Mouse (Mus musculus) spleen, postnatal 10 days (tissue): ENCODE data around the gene Llgl2.

Experiments used
- DNase-seq, 2 experiments: peaks; one replicate each; pipeline ENCODE4 v3.0.0; 2021 to 2022; ENCODE audit warnings: low spot score in 2 of 2

The Llgl2 gene

DNA sequence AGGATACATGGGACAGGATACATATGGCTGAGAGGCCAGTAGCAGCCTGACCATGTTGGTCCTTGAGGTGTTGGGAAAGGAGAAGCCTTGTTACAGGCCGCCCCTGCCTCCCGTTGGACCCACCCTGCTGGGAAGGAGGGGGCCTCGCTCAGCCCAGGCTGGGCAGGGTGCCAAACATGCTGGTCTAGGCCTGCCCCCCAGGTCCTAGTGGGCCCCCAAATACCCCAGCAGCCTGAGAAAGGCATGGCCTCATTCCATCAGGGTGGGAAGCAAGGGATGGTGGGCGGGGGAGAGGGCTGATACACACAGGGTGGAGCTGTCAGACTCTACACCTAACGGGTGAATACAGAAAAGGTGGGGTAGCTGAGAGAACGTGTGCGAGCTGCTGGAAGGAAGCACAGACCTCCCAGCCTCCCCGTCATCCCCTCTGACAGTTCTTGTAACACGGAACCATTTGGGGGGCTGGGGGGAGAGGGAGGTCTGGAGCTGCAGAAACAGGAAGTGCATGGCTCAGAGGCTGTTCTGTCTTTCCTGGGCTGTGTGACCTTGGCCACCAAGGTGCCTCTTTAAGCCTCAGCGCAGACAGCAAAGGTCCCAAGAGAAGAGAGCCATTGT lies 15.0 kb upstream of the Llgl2 start:
- no peak for DNase-seq

DNA sequence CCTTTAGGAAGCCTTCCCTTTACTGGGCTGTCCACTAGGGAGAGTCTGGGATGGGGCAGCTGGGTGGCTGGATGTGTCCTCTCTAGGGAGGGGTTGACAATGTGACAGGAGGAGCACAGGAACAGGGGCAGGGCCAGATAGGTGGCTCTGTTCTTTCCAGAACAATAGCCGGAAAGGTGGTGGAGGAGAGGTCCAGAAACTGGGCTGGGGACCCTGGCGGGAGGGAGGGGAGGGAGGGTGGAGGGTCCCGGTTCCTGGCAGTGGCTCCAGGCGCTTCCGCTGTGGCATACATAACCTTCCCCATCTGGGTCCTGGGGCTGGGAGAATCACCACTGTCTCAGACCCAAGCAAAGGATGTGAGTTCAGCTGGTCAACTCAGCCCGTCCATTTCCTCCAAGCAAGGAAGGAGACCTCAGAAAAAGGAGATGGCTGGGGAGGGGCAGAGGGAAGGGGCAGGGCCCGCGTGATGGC lies 14.5 kb upstream of the Llgl2 start:
- DNase-seq, result no peak

GRCm38 (mm10) chr11:115810377-115810776 lies 13.5 kb upstream of the Llgl2 start:
- DNase-seq, result no peak

DNA sequence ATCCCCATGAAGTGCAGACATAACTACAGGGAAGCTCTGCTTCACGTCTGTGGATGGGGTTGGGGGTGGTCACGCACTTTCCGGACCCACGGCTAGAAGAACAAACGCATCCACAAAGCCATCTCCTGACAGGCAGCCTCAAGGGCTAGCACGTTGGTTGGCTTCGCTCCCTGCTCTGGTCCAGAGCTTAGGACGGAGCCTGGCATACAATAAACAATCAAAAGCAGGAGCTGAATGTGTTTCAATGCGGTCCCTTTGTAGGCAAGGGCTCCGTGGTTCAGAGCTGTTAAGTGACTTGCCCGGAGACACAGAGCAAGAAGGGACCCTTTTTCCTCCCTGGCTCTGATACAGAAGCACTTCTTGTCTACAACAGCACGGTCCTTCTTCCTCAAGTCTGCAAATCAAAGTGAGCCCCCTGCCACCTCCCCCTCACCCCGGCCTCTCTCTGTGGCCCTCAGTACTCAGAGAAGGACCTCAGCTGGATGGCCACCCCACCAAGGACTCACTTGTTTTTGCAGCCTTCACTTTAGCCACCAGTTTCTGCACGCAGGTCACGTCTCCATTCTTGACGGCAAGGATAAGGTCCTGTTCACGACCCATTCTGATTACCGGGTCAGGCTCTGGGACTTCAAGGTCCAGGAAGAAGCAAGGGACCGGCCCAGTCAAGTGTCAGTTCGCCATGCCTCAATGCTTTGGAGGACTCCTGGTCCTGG lies 12.3 kb upstream of the Llgl2 start:
- no peak for DNase-seq

DNA sequence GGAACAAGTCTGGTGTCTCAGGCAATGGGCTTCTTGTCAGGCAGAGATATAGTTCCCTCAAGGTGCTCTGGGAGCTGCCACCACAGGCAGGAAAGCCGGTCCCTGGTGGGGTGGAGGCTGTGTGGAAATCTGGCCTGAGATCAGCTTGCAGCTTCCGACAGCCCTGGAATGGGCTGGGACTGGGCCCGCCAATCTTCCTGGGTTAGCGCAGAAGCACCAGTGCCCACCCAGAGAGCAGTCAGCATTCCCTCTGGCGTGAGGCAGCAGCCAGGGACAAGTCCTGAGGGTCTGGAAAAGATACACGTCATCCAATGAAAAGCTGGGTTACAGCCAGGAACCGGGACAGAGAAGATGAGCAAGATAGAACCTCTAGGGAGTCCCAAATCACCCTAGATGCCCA lies 11.8 kb upstream of the Llgl2 start:
- DNase-seq, result no peak

DNA sequence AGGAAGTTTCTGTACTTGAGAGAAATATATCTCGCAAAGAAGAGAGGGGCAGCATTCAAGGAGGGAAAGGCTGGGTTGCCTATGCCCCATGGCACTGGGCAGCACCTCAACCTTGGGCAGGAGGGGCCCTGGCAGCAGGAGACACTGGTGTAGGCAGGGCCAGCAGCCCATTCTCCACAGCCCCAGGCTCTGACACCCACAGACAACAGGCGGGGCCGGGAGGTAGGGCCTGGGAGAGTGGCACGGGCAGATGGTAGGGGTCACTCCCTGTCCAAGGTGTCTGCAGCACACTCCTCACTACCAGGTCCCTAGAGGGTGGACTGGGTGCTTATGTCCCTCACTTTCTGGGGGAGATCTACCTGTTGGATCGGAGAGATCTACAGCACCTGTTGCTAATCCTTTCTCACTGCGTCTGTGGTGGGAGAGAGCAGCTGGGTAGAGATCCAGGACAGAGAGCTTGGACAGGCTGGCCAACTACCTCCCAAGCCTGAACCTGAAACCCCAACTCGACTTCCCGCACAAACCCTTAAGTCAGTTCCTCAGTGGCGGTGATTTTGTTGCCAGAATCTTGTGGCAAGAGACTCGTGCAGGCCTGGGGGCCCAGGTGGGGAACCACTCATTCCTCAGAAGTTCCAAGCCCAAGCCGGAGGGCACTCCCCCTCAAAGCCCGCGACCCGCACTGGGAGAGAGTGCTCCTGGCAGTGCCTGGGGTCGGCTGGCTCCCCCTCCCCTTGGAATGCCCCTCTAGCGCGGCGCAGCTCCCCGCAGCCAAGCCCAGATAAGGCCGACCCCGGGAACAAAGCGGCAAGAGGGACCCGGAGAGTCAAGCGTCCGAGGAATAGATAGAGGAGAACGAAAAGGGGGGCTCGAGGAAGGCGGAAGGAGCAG lies 11.1 kb upstream of the Llgl2 start:
- peak in 1 of 2 experiments; percentile 45 for DNase-seq

- peak; percentile 93 to 96 for DNase-seq
Observed at GRCm38 (mm10) chr11:115813507-115814296, 10.1 kb upstream of the Llgl2 start, which contains the start of gene Caskin2. Gene Caskin2, minus strand, starts transcription at chr11:115813639.

GRCm38 (mm10) chr11:115814605-115815450 lies 9.0 kb upstream of the Llgl2 start, which contains the start of gene Tsen54:
Gene Tsen54, plus strand, starts transcription at chr11:115814724.
- DNase-seq, result peak; percentile 94 to 96

DNA sequence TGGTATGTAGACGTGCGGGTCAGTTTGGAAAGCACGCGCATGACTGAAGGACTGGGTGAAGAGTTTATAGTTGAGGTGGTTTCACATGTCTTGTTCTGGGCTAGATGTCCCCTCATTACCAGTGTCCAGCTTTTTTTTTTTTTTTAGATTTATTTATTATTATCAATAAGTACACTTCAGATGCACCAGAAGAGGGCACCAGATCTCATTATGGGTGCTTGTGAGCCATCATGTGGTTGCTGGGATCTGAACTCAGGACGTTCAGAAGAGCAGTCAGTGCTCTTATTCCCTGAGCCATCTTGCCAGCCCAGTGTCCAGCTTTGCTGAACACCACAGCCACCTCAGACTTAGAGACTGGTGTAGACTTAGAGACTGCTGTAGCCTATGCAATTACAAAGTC lies 6.5 kb upstream of the Llgl2 start:
- DNase-seq, result no peak

GRCm38 (mm10) chr11:115819915-115820623 lies 3.8 kb upstream of the Llgl2 start:
- DNase-seq, result no peak

DNA sequence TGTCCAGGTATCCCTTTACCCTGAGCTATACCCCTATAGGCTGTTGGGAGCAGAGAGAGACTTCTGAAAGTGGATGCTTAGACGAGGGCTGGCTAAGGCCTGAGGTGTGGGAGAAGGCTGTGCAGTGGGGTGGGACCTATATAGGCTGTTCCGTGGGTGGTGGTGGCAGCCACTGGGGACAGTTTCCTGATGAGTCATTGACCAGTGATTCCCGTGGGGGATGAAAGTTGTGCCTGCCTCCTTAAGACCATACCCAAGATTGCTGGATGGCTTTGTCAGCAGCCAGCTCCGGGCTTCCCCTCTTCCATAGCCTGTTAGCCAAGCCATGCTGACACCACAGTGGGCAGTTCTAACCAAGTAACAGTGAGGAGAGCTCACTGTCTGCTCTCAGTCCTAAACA lies 2.8 kb upstream of the Llgl2 start:
- DNase-seq, result no peak

GRCm38 (mm10) chr11:115824813-115825212 lies 964 bp downstream of the Llgl2 start:
- DNase-seq, result no peak

DNA sequence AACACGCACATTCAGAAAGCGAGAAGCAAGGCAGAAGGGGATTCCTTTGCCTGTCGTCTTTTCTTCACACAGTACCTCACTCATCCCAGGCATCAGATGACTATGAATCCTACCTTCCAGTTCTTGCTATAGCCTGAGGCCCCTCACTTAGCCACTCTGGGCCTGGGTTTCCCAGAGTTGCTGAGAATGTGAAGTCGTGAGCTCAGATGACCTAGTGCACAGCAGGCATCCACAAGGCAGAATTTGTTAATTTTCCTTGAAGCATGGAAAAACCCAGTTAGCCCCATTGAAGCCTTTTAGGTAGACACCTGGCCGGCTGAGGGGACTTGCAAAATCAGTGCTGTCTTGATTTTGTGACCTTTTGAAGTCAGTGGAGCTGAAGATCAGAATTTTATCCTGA lies 2.6 kb downstream of the Llgl2 start:
- DNase-seq, result no peak

DNA sequence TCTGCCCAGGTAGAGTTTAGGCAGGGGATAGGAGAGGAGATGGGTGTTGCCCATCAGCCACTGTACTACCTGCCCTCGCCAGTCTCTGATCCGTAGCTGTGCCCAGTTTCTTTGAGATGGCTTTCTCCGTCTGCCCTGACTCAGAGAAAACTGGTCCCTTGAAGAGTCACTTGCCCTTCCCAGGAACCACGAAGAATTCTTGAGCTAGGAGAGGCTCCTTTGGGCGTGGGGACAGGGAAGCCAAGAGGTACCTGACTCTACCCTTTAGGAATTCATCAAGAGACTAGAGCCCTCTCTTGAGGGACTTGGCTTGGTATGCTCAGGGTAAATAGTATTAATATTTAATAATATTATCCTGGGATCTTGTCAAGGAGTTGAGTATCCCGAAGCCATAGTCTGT lies 3.8 kb downstream of the Llgl2 start:
- no peak for DNase-seq

- no peak for DNase-seq
Observed at GRCm38 (mm10) chr11:115829036-115829435, 5.2 kb downstream of the Llgl2 start.

DNA sequence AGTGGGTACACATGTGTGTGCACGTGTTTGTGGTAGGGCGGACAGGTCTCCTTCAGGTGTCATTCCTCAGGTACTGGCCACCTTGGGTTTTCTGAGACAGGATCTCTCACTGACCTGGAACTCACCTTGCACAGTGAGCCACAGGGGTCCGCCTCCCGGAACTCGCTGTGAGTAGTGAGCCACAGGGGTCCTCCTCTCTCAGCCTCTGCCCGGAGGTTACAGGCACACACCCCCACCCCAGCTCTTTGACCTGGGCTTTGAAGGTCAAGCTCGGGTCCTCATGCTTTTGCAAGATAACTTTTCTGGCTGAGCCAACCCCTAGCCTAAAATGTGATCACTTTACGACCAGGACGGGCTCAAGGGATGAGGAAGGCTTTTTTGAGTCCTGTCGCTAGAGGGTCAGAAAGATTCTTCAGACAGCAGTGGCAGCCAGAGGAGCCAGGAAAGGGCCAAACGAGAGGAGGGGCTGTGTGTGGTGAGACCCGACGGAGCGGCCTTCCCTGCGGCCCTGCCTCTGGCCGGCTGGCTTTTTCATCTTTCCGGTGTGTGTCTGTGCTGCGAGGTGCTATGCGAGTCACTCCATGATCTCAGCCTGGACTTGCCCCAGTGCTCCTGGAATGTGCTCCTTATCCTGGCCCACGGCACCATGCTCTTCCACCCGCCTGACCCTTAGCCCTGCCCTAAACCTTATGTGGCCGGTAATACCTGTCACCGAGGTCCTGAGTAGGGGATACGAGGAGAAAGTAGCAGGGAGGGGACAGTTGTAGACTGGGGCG lies 6.9 kb downstream of the Llgl2 start:
- DNase-seq, result no peak

DNA sequence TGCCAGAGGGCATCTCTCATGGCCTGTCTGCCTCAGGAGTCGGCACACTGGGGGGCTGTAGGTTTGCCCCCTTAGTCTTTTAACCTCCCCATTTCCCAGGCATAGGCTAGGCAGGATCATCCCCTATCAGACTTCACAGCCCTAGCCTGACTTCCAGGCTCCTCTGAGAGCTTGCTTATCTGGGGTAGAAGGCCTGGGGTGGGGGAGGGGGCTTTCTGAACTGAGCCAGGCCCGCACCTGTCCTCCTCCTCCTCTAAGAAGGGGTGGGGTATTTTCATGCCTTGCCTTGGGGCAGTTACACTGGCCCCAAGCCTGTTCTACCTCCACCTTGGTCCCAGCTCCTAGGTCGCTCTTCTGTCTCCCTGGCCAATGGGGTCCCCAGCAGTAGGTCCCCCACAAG lies 7.7 kb downstream of the Llgl2 start:
- no peak for DNase-seq

- no peak for DNase-seq
Observed at GRCm38 (mm10) chr11:115832064-115832463, 8.2 kb downstream of the Llgl2 start.

DNA sequence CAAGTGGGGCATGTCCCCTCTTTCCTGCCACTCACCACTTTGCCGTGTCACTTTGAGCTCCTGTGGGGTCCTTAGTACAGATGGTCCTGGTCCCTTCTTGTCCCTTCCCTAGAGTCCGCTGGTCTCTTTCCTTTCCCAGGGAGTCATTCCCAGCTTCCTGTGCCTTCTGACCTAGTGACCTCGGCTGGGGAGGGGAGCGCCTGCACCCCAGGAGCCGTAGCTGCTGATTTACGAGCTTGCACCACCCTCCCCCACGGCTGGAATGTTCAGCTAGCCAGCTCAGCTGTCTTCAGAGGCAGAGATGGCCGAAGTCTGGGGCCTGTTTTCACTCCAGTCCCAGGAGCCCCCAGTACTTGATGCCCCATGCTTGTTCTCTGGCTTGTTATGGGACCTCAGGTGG lies 8.7 kb downstream of the Llgl2 start:
- no peak for DNase-seq
